Mouse (Mus musculus): ENCODE measurements around the gene A630001G21Rik. TPM values are rescaled to one million over a fixed set of nuclear protein-coding genes. Genes with fewer than 3 reads are reported as not detected.
A peak's percentile ranks its signal among the peaks of the same experiment; 100 is the strongest.

A630001G21Rik gene
- polyA plus RNA-seq, 2 experiments, result 1.7 to 3.1 TPM

- no peak overlapping the region for H3K4me3 ChIP-seq (replicated peaks; ENCODE audit: low read length)
- ATAC-seq (ENCODE audit: low FRiP score, low read depth) (no peak), DNase-seq (ENCODE audit: low spot score) (no peak)
- TF ChIP-seq POLR2A (IDR thresholded peaks at IDR 0.05; ENCODE audit: borderline replicate concordance, extremely low read depth, insufficient read depth, insufficient read length), result no peak
- H3K9ac ChIP-seq (ENCODE audit: low read depth, low read length, severe bottlenecking), result no peak overlapping the region
- no peaks in the 10 kb centered on the region for H3K27me3 ChIP-seq (ENCODE audit: control insufficient read depth, insufficient read depth, low read length)
- H3K36me3 ChIP-seq (ENCODE audit: control insufficient read depth, insufficient read depth, low read length), result no peaks in the 10 kb centered on the region
- H3K4me2 ChIP-seq (replicated peaks; ENCODE audit: low read depth, low read length, severe bottlenecking), result no peak overlapping the region
- no peak overlapping the region for H3K27ac ChIP-seq (replicated peaks; ENCODE audit: low read depth, low read length)
- no peaks in the 10 kb centered on the region for H3K9me3 ChIP-seq (ENCODE audit: control insufficient read depth, low read length)
- H3K4me1 ChIP-seq (ENCODE audit: control insufficient read depth, insufficient read depth, low read length), result no peaks in the 10 kb centered on the region
These were observed 63.9 kb downstream of the A630001G21Rik start for GRCm38 (mm10) chr1:85714501-85714900.

GRCm38 (mm10) chr1:85706754-85707153 is 71.7 kb downstream of the A630001G21Rik start:
- H3K4me3 ChIP-seq (replicated peaks; ENCODE audit: low read length), result no peak overlapping the region
- H3K36me3 ChIP-seq (ENCODE audit: control insufficient read depth, insufficient read depth, low read length), result no peaks in the 10 kb centered on the region
- 74% methylated on average over 2 of the region's 2 CpGs for WGBS
- no peak overlapping the region for H3K9ac ChIP-seq (ENCODE audit: low read depth, low read length, severe bottlenecking)
- ATAC-seq (ENCODE audit: low FRiP score, low read depth) (no peak), DNase-seq (ENCODE audit: low spot score) (no peak)
- H3K4me2 ChIP-seq (replicated peaks; ENCODE audit: low read depth, low read length, severe bottlenecking), result no peak overlapping the region
- H3K27ac ChIP-seq (replicated peaks; ENCODE audit: low read depth, low read length), result no peak overlapping the region
- H3K4me1 ChIP-seq (ENCODE audit: control insufficient read depth, insufficient read depth, low read length), result no peaks in the 10 kb centered on the region
- no peaks in the 10 kb centered on the region for H3K9me3 ChIP-seq (ENCODE audit: control insufficient read depth, low read length)
- no peak for TF ChIP-seq POLR2A (IDR thresholded peaks at IDR 0.05; ENCODE audit: borderline replicate concordance, extremely low read depth, insufficient read depth, insufficient read length)
- no peaks in the 10 kb centered on the region for H3K27me3 ChIP-seq (ENCODE audit: control insufficient read depth, insufficient read depth, low read length)

GRCm38 (mm10) chr1:85705552-85705951 is 72.9 kb downstream of the A630001G21Rik start:
- H3K4me2 ChIP-seq (replicated peaks; ENCODE audit: low read depth, low read length, severe bottlenecking), result no peak overlapping the region
- no peak for TF ChIP-seq POLR2A (IDR thresholded peaks at IDR 0.05; ENCODE audit: borderline replicate concordance, extremely low read depth, insufficient read depth, insufficient read length)

GRCm38 (mm10) chr1:85703245-85704186 is 74.9 kb downstream of the A630001G21Rik start:
- 19% methylated on average over 22 of the region's 22 CpGs for WGBS

More at GRCm38 (mm10) chr1:85705552-85705951, 72.9 kb downstream of the A630001G21Rik start:
- no peak for ATAC-seq (ENCODE audit: low FRiP score, low read depth)
- H3K4me3 ChIP-seq (replicated peaks; ENCODE audit: low read length), result no peak overlapping the region
- 96% methylated on average over 1 of the region's 1 CpGs for WGBS
- H3K4me1 ChIP-seq (ENCODE audit: control insufficient read depth, insufficient read depth, low read length), result no peaks in the 10 kb centered on the region
- H3K27ac ChIP-seq (replicated peaks; ENCODE audit: low read depth, low read length), result no peak overlapping the region
- no peaks in the 10 kb centered on the region for H3K27me3 ChIP-seq (ENCODE audit: control insufficient read depth, insufficient read depth, low read length)
- no peak for DNase-seq (ENCODE audit: low spot score)
- H3K9ac ChIP-seq (ENCODE audit: low read depth, low read length, severe bottlenecking), result no peak overlapping the region
- no peaks in the 10 kb centered on the region for H3K9me3 ChIP-seq (ENCODE audit: control insufficient read depth, low read length)
- H3K36me3 ChIP-seq (ENCODE audit: control insufficient read depth, insufficient read depth, low read length), result no peaks in the 10 kb centered on the region

GRCm38 (mm10) chr1:85702531-85702930 is 75.9 kb downstream of the A630001G21Rik start:
- H3K4me3 ChIP-seq (replicated peaks; ENCODE audit: low read length), result no peak overlapping the region
- H3K27ac ChIP-seq (replicated peaks; ENCODE audit: low read depth, low read length), result no peak overlapping the region
- H3K27me3 ChIP-seq (ENCODE audit: control insufficient read depth, insufficient read depth, low read length), result no peaks in the 10 kb centered on the region
- no peak for TF ChIP-seq POLR2A (IDR thresholded peaks at IDR 0.05; ENCODE audit: borderline replicate concordance, extremely low read depth, insufficient read depth, insufficient read length)
- DNase-seq (ENCODE audit: low spot score), result no peak
- H3K4me2 ChIP-seq (replicated peaks; ENCODE audit: low read depth, low read length, severe bottlenecking), result no peak overlapping the region
- no peak for ATAC-seq (ENCODE audit: low FRiP score, low read depth)
- H3K4me1 ChIP-seq (ENCODE audit: control insufficient read depth, insufficient read depth, low read length), result no peaks in the 10 kb centered on the region
- WGBS, result 65% methylated on average over 4 of the region's 4 CpGs
- H3K9me3 ChIP-seq (ENCODE audit: control insufficient read depth, low read length), result no peaks in the 10 kb centered on the region
- H3K9ac ChIP-seq (ENCODE audit: low read depth, low read length, severe bottlenecking), result no peak overlapping the region
- no peaks in the 10 kb centered on the region for H3K36me3 ChIP-seq (ENCODE audit: control insufficient read depth, insufficient read depth, low read length)

More at GRCm38 (mm10) chr1:85703245-85704186, 74.9 kb downstream of the A630001G21Rik start:
- no peaks in the 10 kb centered on the region for H3K27me3 ChIP-seq (ENCODE audit: control insufficient read depth, insufficient read depth, low read length)
- no peak overlapping the region for H3K27ac ChIP-seq (replicated peaks; ENCODE audit: low read depth, low read length)
- H3K4me3 ChIP-seq (replicated peaks; ENCODE audit: low read length), result peak overlapping the region; percentile 24
- no peak for TF ChIP-seq POLR2A (IDR thresholded peaks at IDR 0.05; ENCODE audit: borderline replicate concordance, extremely low read depth, insufficient read depth, insufficient read length)
- no peak overlapping the region for H3K9ac ChIP-seq (ENCODE audit: low read depth, low read length, severe bottlenecking)
- peak overlapping the region; percentile 47 for H3K4me2 ChIP-seq (replicated peaks; ENCODE audit: low read depth, low read length, severe bottlenecking)
- H3K36me3 ChIP-seq (ENCODE audit: control insufficient read depth, insufficient read depth, low read length), result no peaks in the 10 kb centered on the region
- DNase-seq (ENCODE audit: low spot score) (peak; percentile 71), ATAC-seq (ENCODE audit: low FRiP score, low read depth) (peak; percentile 98)
- H3K4me1 ChIP-seq (ENCODE audit: control insufficient read depth, insufficient read depth, low read length), result no peaks in the 10 kb centered on the region
- H3K9me3 ChIP-seq (ENCODE audit: control insufficient read depth, low read length), result no peaks in the 10 kb centered on the region

All from limb, embryonic 14.5 days (tissue).